Mouse (Mus musculus): Measurements from ENCODE around the gene Pax6. TPM values are rescaled to one million over a fixed set of nuclear protein-coding genes. Genes with fewer than 3 reads are reported as not detected.

Pax6 gene
- total and polyA plus RNA-seq, 2 experiments from 2014 or later, result 68.7 to 136 TPM

- Histone ChIP-seq H3K4me2 (ENCODE audit: low read depth, low read length) (peak overlapping the region; percentile 65), H3K4me1 (ENCODE audit: insufficient read depth, low read length) (peaks cover 4% of the 10 kb centered on the region; the same call in 1 of the 2 replicates), H3K9me3 (ENCODE audit: low read length) (no peaks in the 10 kb centered on the region), H3K9ac (replicated peaks; ENCODE audit: low read length) (peak overlapping the region; percentile 84), H3K36me3 (ENCODE audit: insufficient read depth, low read length) (no peaks in the 10 kb centered on the region), H3K27me3 (ENCODE audit: insufficient read depth, low read length) (peaks cover 20% of the 10 kb centered on the region), H3K4me3 (ENCODE audit: low read length) (peak overlapping the region; percentile 60), H3K27ac (peak overlapping the region; percentile 86)
- WGBS, result 5% methylated on average over 11 of the region's 11 CpGs
- DNase-seq (ENCODE audit: low spot score) (peak; percentile 11), ATAC-seq (no peak)
- TF ChIP-seq CTCF (IDR thresholded peaks at IDR 0.05; ENCODE audit: low read depth), result no peak
Measured at GRCm38 (mm10) chr2:105677434-105678105, 8.9 kb downstream of the Pax6 start.

- peak overlapping the region; percentile 45 for H3K9ac ChIP-seq (replicated peaks; ENCODE audit: low read length)
- H3K27me3 ChIP-seq (ENCODE audit: insufficient read depth, low read length), result peaks cover 20% of the 10 kb centered on the region
- ATAC-seq, result no peak
- peaks cover 4% of the 10 kb centered on the region; the same call in 1 of the 2 replicates for H3K4me1 ChIP-seq (ENCODE audit: insufficient read depth, low read length)
- H3K27ac ChIP-seq, result peak overlapping the region; percentile 81
- peak overlapping the region; percentile 65 for H3K4me2 ChIP-seq (ENCODE audit: low read depth, low read length)
- 16% methylated on average over 4 of the region's 4 CpGs for WGBS
- H3K36me3 ChIP-seq (ENCODE audit: insufficient read depth, low read length), result no peaks in the 10 kb centered on the region
- H3K4me3 ChIP-seq (ENCODE audit: low read length), result peak overlapping the region; percentile 60
- no peak for TF ChIP-seq CTCF (IDR thresholded peaks at IDR 0.05; ENCODE audit: low read depth)
- peak; percentile 21 for DNase-seq (ENCODE audit: low spot score)
- H3K9me3 ChIP-seq (ENCODE audit: low read length), result no peaks in the 10 kb centered on the region
Measured at GRCm38 (mm10) chr2:105678306-105678705, 9.6 kb downstream of the Pax6 start.

- TF ChIP-seq CTCF (IDR thresholded peaks at IDR 0.05; ENCODE audit: low read depth), result 0 out of 2 replicates have a peak, but pooled peaks have one; percentile 2
- H3K4me2 ChIP-seq (ENCODE audit: low read depth, low read length), result peak overlapping the region; percentile 65
- WGBS, result 14% methylated on average over 7 of the region's 7 CpGs
- no peaks in the 10 kb centered on the region for H3K4me1 ChIP-seq (ENCODE audit: insufficient read depth, low read length)
- peak overlapping the region; percentile 81 for H3K27ac ChIP-seq
- peak overlapping the region; percentile 45 for H3K9ac ChIP-seq (replicated peaks; ENCODE audit: low read length)
- no peaks in the 10 kb centered on the region for H3K9me3 ChIP-seq (ENCODE audit: low read length)
- peak overlapping the region; percentile 60 for H3K4me3 ChIP-seq (ENCODE audit: low read length)
- H3K27me3 ChIP-seq (ENCODE audit: insufficient read depth, low read length), result peaks cover 14% of the 10 kb centered on the region; the same call in 1 of the 2 replicates
- DNase-seq (ENCODE audit: low spot score) (no peak), ATAC-seq (no peak)
- H3K36me3 ChIP-seq (ENCODE audit: insufficient read depth, low read length), result no peaks in the 10 kb centered on the region
Measured at GRCm38 (mm10) chr2:105678880-105679321, 10.2 kb downstream of the Pax6 start.

- 9% methylated on average over 2 of the region's 2 CpGs for WGBS
- H3K4me2 ChIP-seq (ENCODE audit: low read depth, low read length), result peak overlapping the region; percentile 65
- H3K27me3 ChIP-seq (ENCODE audit: insufficient read depth, low read length), result peaks cover 11% of the 10 kb centered on the region; the same call in 1 of the 2 replicates
- ATAC-seq (no peak), DNase-seq (ENCODE audit: low spot score) (no peak)
- H3K9me3 ChIP-seq (ENCODE audit: low read length), result no peaks in the 10 kb centered on the region
- H3K4me1 ChIP-seq (ENCODE audit: insufficient read depth, low read length), result no peaks in the 10 kb centered on the region
- peak overlapping the region; percentile 45 for H3K9ac ChIP-seq (replicated peaks; ENCODE audit: low read length)
- H3K4me3 ChIP-seq (ENCODE audit: low read length), result peak overlapping the region; percentile 60
- H3K36me3 ChIP-seq (ENCODE audit: insufficient read depth, low read length), result no peaks in the 10 kb centered on the region
- TF ChIP-seq CTCF (IDR thresholded peaks at IDR 0.05; ENCODE audit: low read depth), result no peak
- H3K27ac ChIP-seq, result peak overlapping the region; percentile 81
Measured at GRCm38 (mm10) chr2:105679331-105679730, 10.6 kb downstream of the Pax6 start.

- H3K4me3 ChIP-seq (ENCODE audit: low read length), result peak overlapping the region; percentile 60
Measured at GRCm38 (mm10) chr2:105680146-105680998, 11.7 kb downstream of the Pax6 start.

GRCm38 (mm10) chr2:105680999-105681710 is 12.5 kb downstream of the Pax6 start:
- peaks cover 11% of the 10 kb centered on the region; the same call in 1 of the 2 replicates for H3K27me3 ChIP-seq (ENCODE audit: insufficient read depth, low read length)

More at GRCm38 (mm10) chr2:105680146-105680998, 11.7 kb downstream of the Pax6 start:
- ATAC-seq (peak; percentile 77), DNase-seq (ENCODE audit: low spot score) (peak; percentile 70)
- Histone ChIP-seq H3K27ac (peak overlapping the region; percentile 81), H3K27me3 (ENCODE audit: insufficient read depth, low read length) (peaks cover 11% of the 10 kb centered on the region; the same call in 1 of the 2 replicates), H3K36me3 (ENCODE audit: insufficient read depth, low read length) (no peaks in the 10 kb centered on the region), H3K4me2 (ENCODE audit: low read depth, low read length) (peak overlapping the region; percentile 65), H3K9me3 (ENCODE audit: low read length) (no peaks in the 10 kb centered on the region), H3K9ac (replicated peaks; ENCODE audit: low read length) (peak overlapping the region; percentile 45), H3K4me1 (ENCODE audit: insufficient read depth, low read length) (no peaks in the 10 kb centered on the region)
- WGBS, result 11% methylated on average over 24 of the region's 24 CpGs
- TF ChIP-seq CTCF (IDR thresholded peaks at IDR 0.05; ENCODE audit: low read depth), result no peak

More at GRCm38 (mm10) chr2:105680999-105681710, 12.5 kb downstream of the Pax6 start:
- H3K27ac ChIP-seq, result peak overlapping the region; percentile 81
- H3K36me3 ChIP-seq (ENCODE audit: insufficient read depth, low read length), result no peaks in the 10 kb centered on the region
- H3K4me1 ChIP-seq (ENCODE audit: insufficient read depth, low read length), result no peaks in the 10 kb centered on the region
- H3K9me3 ChIP-seq (ENCODE audit: low read length), result no peaks in the 10 kb centered on the region
- peak overlapping the region; percentile 60 for H3K4me3 ChIP-seq (ENCODE audit: low read length)
- peak overlapping the region; percentile 65 for H3K4me2 ChIP-seq (ENCODE audit: low read depth, low read length)
- H3K9ac ChIP-seq (replicated peaks; ENCODE audit: low read length), result peak overlapping the region; percentile 45
- no peak for TF ChIP-seq CTCF (IDR thresholded peaks at IDR 0.05; ENCODE audit: low read depth)
- WGBS, result 8% methylated on average over 30 of the region's 30 CpGs
- ATAC-seq (0 out of 2 replicates have a peak, but pooled peaks have one; percentile 1), DNase-seq (ENCODE audit: low spot score) (peak; percentile 72)

Data from hindbrain, postnatal 0 days (tissue).